9 mouse cellular contexts compared by ENCODE assay signal in genomic region chr2:169360272-169360671, GRCm38 (mm10).
DNase-seq lines count a peak whose midpoint lies in the region; ATAC-seq and TF ChIP-seq lines count a peak whose summit lies in the region.
"Had no signal": no experiment of that assay in that cellular context is flagged by ENCODE, and none has a peak within 500 bp of the region (broad histone marks: within the 10 kb centered on the region; RNA-seq: fewer than 3 reads in every experiment).

No protein-coding gene starts in this region.

- no peak overlapping the region for H3K4me3 ChIP-seq in heart, postnatal 0 days (ENCODE audit: low read depth, low read length)
- H3K4me3 ChIP-seq: myocyte had no signal

- DNase-seq in gastrocnemius, adult 18-20 months (ENCODE audit: low spot score): peak; percentile 15
- DNase-seq in gastrocnemius, postnatal 25 days: no peak
- peak; percentile 81 for DNase-seq in embryo, embryonic 10 days (ENCODE audit: low spot score)
- no peak for DNase-seq in heart, postnatal 0 days (ENCODE audit: low spot score)
- peak; percentile 4 to 11 for DNase-seq in left cerebral cortex, adult 8-10 months (ENCODE audit: low spot score in 2 of 2)
- DNase-seq in right cerebral cortex, postnatal 25 days: peak; percentile 31
- DNase-seq in MN1 (ENCODE audit: low spot score): no peak

- no peaks in the 10 kb centered on the region for H3K4me1 ChIP-seq in heart, postnatal 0 days (ENCODE audit: control insufficient read depth, insufficient read depth)

- no peak for TF ChIP-seq EP300 in heart, postnatal 0 days (IDR thresholded peaks at IDR 0.05; ENCODE audit: low read depth)

- H3K9me3 ChIP-seq in heart, postnatal 0 days (replicated peaks; ENCODE audit: control insufficient read depth, low read length): no peaks in the 10 kb centered on the region

- no peak overlapping the region for H3K27ac ChIP-seq in heart, postnatal 0 days (ENCODE audit: low read depth)

- peaks cover 13% of the 10 kb centered on the region; the same call in 1 of the 2 replicates for H3K27me3 ChIP-seq in heart, postnatal 0 days (ENCODE audit: control insufficient read depth, insufficient read depth, low read length)

- no peak for ATAC-seq in heart, postnatal 0 days (ENCODE audit: insufficient read depth, low read depth)
- peak; percentile 81 for ATAC-seq in megakaryocyte progenitor cell, adult 5-6 weeks (replicated peaks; ENCODE audit: poor library complexity)

- 14% methylated on average over 15 of the region's 15 CpGs for WGBS in heart, postnatal 0 days

- no peaks in the 10 kb centered on the region for H3K36me3 ChIP-seq in heart, postnatal 0 days (replicated peaks; ENCODE audit: control insufficient read depth, insufficient read depth, low read length)

- TF ChIP-seq CTCF in heart, postnatal 0 days (IDR thresholded peaks at IDR 0.05; ENCODE audit: low read depth): 0 out of 2 replicates have a peak, but pooled peaks have one; percentile 23

- H3K4me2 ChIP-seq in heart, postnatal 0 days (ENCODE audit: low read depth, low read length): peak overlapping the region; percentile 38; the same call in 1 of the 2 replicates

- no peak overlapping the region for H3K9ac ChIP-seq in heart, postnatal 0 days (replicated peaks; ENCODE audit: low read depth, low read length)

Comparison
In these comparisons a context has a peak if more than half of its experiments do, and no peak if none do; other contexts are left out.
1. DNase-seq: peak in gastrocnemius, adult 18-20 months (single experiment), embryo, embryonic 10 days (single experiment), left cerebral cortex, adult 8-10 months (2 of 2) and right cerebral cortex, postnatal 25 days (single experiment); none in gastrocnemius, postnatal 25 days (single experiment), heart, postnatal 0 days (single experiment) and MN1 (single experiment).